Mouse (Mus musculus) heart, postnatal 0 days (tissue): ENCODE results near the gene Pik3cb.

Experiments
- CTCF ChIP-seq: IDR thresholded peaks from 2 replicates; pipeline ENCODE4 v1.5.1; 2016; ENCODE audit warnings: antibody characterized with exemption, control low read depth, low read depth
- EP300 ChIP-seq: IDR thresholded peaks from 2 replicates; pipeline ENCODE4 v1.6.1; 2016; ENCODE audit warnings: antibody characterized with exemption, low read depth

DNA sequence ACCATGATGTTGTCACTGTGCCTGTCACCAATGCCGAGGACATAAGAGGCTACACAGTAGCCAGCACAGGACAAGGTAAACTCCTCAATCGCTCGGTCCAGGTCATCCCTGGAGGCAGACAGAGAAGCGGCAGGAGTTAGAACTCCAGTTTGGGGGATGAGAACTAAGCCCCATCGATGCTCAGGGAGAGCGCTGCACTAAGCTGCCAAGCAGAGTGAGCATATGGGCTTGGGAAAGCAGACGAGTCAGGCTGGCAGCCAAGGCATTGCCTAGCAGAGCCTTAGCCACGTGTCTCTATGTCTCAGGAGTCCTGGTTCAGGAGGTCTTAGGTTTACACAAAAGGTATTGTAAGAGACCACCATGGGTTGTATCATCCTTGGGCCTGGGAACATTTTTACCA is 95.7 kb downstream of the Pik3cb start:
- no peak for TF ChIP-seq CTCF
- TF ChIP-seq EP300 = no peak
